Mouse (Mus musculus) hindlimb bud, embryonic 11.5 days (tissue): ENCODE data around the gene Socs3.

Experiments used
- DNase-seq: peaks from one replicate; pipeline ENCODE4 v3.0.0-alpha.2; 2012; ENCODE audit warnings: low read depth, low spot score; ENCODE audit errors: extremely low spot score

Gene Socs3

GRCm38 (mm10) chr11:117930781-117931338 is 39.0 kb downstream of the Socs3 start:
- no peak for DNase-seq

GRCm38 (mm10) chr11:117925541-117925940 is 44.3 kb downstream of the Socs3 start:
- DNase-seq, result no peak

- no peak for DNase-seq
Measured at GRCm38 (mm10) chr11:117924466-117924865, 45.4 kb downstream of the Socs3 start.

- no peak for DNase-seq
Measured at GRCm38 (mm10) chr11:117923279-117923678, 46.6 kb downstream of the Socs3 start.

- DNase-seq, result no peak
Measured at GRCm38 (mm10) chr11:117919211-117919610, 50.6 kb downstream of the Socs3 start.

GRCm38 (mm10) chr11:117918541-117918940 is 51.3 kb downstream of the Socs3 start:
- DNase-seq, result no peak
